32 mouse cellular contexts compared by ENCODE assay signal in genomic region chr9:4797396-4797795, GRCm38 (mm10). TPM values are rescaled to one million over a fixed set of nuclear protein-coding genes. Genes with fewer than 3 reads are reported as not detected.
"Had no signal": no experiment of that assay in that cellular context is flagged by ENCODE, and none has a peak within 500 bp of the region (broad histone marks: within the 10 kb centered on the region; RNA-seq: fewer than 3 reads in every experiment).

No protein-coding gene starts in this region.

- H3K9me3 ChIP-seq: heart, embryonic 13.5 days; heart, embryonic 15.5 days; hindbrain, embryonic 10.5 days; hindbrain, embryonic 12.5 days; hindbrain, embryonic 13.5 days; hindbrain, embryonic 15.5 days; intestine, embryonic 15.5 days; kidney, embryonic 15.5 days had no signal

- H3K27me3 ChIP-seq: hindbrain, embryonic 12.5 days; hindbrain, embryonic 13.5 days; hindbrain, embryonic 15.5 days had no signal

- H3K4me1 ChIP-seq: heart, embryonic 13.5 days; hindbrain, embryonic 10.5 days; hindbrain, embryonic 12.5 days; hindbrain, embryonic 13.5 days; intestine, embryonic 15.5 days; kidney, embryonic 15.5 days had no signal

- DNase-seq: heart, postnatal 10 days; heart, postnatal 14 days; heart, postnatal 36 days; heart, postnatal 4 days; kidney, adult 11 months; kidney, adult 18-20 months; kidney, adult 2 months; kidney, adult 8-10 months; kidney, adult 9 months; kidney, postnatal 10 days; kidney, postnatal 14 days; kidney, postnatal 25 days; kidney, postnatal 36 days; kidney, postnatal 4 days; layer of hippocampus, adult 9-11 months; layer of hippocampus, postnatal 36 days had no signal

- H3K4me3 ChIP-seq: heart, embryonic 13.5 days; heart, embryonic 15.5 days; hindbrain, embryonic 10.5 days; hindbrain, embryonic 12.5 days; hindbrain, embryonic 13.5 days; intestine, embryonic 15.5 days; kidney, embryonic 15.5 days; layer of hippocampus, adult 2 months; left cerebral cortex, adult 2 months had no signal

- H3K9ac ChIP-seq: heart, embryonic 13.5 days; heart, embryonic 15.5 days; hindbrain, embryonic 12.5 days; hindbrain, embryonic 13.5 days; hindbrain, embryonic 14.5 days; hindbrain, embryonic 15.5 days; intestine, embryonic 15.5 days; kidney, embryonic 15.5 days had no signal

- H3K27ac ChIP-seq: heart, embryonic 13.5 days; heart, embryonic 15.5 days; hindbrain, embryonic 10.5 days; hindbrain, embryonic 12.5 days; hindbrain, embryonic 13.5 days; hindbrain, embryonic 14.5 days; hindbrain, embryonic 15.5 days; hindbrain, postnatal 0 days; intestine, embryonic 15.5 days; kidney, embryonic 15.5 days; kidney, postnatal 0 days; layer of hippocampus, adult 2 months; left cerebral cortex, adult 2 months had no signal

- H3K36me3 ChIP-seq: heart, embryonic 13.5 days; heart, embryonic 15.5 days; hindbrain, embryonic 10.5 days; hindbrain, embryonic 12.5 days; hindbrain, embryonic 13.5 days; hindbrain, embryonic 15.5 days; intestine, embryonic 15.5 days; kidney, embryonic 15.5 days had no signal

RNA-seq across cellular contexts. Expression of gene Gria4, which starts 1.4 kb away (rescaled TPM):
- total RNA-seq: heart, postnatal 14 days; heart, postnatal 25 days; heart, postnatal 36 days; hematopoietic stem cell, adult 5-6 weeks had no signal
- polyA plus RNA-seq: inflammation-experienced regulatory T-cells, adult 6 months had no signal
